Mouse (Mus musculus): ENCODE measurements at regions not wholly inside any gene's neighbourhood (a gene's known extent, or its start where the extent isn't known, plus 50 kb on each side); places are given as distances from the start of the nearest gene placed in this dataset.

DNA sequence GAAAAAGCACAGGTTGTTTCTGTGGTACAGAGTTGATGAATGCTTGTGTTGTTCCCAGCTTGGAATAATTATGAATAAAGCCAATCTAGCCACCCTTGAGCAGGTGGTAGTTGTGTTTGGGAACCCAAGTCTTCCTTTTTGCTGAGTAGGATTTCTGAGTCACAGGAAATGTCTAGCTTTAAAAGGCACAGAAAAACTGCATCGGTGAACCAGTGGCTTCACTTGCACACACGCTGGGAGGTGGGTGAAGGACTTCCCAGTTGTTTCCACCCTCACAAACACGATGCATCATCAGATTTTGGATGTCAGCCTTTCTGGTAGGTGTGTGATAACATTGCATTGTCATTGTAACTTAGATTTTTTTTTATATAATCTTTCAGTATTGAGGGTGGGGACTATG, 322.9 kb upstream of the Slco3a1 start:
- no peak for DNase-seq (ENCODE audit: low spot score in 2 of 2)

DNA sequence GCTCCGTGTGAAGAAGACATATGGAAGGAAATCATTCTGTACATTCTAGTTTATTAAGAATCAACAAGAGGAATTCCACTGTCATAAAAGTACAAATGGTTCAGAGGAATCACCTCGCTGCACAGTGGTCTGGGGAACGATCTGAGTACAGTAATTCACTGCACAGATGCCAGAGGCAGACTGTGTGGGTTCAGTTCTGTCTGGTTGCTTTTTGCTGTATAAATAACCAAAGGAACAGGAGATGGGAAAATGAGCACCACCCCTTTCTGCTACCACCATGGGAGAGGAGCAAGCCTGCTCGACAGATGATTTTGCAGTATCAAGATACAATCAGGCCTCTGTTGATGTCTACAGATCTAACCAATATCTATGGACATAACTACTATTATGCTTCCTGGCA, 322.1 kb upstream of the Slco3a1 start:
- no peak for DNase-seq (ENCODE audit: low spot score in 2 of 2)

DNA sequence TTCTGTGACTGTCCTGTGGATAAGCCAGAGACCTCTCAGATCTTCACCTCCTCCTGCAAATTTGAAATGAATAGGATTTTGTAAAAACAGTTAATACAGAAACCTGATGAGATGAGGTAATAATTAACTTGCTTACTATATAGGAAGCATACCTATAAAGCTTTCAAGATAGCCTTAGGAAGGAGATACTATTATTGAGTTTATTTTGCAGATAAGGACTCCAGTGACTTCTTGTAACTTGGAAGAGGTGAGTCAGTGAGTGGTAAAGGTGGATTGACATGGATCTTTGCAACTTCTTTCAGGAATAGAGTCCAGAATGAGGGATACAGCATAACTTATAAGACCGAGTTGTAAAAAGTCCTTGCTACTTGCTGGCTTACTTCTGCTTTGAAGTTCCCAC, 315.7 kb upstream of the Slco3a1 start:
- no peak for DNase-seq (ENCODE audit: low spot score in 2 of 2)

DNA sequence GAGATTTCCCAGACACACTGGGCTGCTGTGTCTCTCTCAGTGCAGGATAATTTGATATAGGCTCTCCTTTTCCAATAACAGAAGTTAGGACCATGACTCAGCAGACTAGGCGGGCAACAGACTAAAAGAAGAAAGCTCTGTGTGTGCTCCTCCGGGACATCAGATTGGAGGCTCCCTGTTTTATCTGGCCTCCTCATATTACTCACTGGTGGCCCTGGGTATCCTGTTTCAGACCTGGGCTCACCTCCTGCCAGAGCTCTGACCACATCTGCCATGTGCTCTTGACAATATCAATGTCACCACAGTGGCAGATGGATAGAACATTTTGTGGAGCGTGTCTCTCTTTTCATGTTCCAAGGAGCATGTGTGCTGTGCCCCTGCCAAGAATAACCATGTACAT, 308.1 kb upstream of the Slco3a1 start:
- no peak for DNase-seq (ENCODE audit: low spot score in 2 of 2)

DNA sequence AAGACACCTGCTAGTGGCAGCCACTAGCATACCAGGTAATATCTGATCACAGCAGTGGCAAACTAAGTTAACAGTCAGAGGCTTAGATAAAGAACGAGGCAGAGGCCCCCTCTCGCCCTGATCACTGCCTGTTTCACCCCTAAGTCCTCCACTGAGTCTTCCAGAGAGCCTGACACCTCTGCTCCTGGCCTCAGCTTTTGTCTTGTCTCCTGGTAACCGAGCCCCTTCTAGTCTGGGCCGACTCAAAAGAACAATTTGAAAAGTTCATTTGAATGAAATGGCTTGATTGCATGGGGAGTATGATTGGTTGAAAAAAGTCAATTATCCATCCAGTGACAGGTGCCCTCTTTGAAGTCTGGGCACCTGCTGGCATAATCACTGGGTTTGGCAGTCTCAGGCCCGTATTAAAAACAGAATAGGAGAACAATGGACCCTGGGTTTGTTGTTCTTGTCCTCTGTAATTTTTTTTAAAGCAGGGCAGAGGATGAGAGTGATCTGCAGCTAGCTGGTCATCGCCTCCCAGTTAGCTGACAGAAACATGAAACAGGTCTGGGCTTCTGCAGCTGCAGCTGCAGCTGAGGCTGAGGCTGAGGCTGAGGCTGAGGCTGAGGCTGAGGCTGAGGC, 289.8 kb upstream of the Slco3a1 start:
- no peak for DNase-seq (ENCODE audit: low spot score in 2 of 2)

DNA sequence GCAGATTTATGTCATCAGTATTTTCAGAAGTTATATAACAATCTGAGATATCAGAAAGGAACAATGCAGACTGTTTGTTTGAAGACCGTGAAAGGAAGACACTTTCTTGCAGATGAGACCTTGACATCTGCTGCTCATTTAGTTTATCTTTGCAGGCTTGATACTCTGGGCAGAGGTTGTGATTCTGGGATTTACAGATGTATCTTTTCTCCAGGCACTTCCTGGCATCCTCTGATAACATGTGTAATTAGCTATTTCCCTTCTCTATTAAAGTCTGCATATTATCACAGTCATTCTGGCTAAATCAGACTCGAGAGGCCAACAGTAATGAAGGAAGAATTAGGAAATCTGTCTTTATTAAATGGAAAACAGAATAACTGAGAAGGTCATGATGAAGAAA, 268.7 kb upstream of the Slco3a1 start:
- DNase-seq (ENCODE audit: low spot score in 2 of 2) = no peak

DNA sequence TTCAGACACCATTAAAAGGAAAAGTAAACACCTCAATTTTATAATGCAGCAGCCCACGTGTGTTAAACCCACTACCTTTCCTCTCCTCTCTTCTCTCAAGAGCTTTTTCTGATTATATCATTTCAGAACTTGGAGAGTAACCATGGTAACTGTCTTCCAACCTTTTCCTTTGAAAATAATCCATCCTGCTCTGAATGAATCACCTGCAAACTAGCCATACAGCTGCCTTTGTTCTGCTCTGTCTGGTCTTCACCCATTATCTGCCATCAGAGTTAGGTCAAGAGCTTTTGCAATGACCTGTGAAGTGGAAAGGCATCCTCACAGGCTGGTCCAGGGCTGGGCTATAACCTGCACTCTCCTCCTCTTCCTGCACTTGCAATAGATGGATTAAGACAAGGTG, 238.7 kb upstream of the Slco3a1 start:
- DNase-seq (ENCODE audit: low spot score in 2 of 2) = no peak

DNA sequence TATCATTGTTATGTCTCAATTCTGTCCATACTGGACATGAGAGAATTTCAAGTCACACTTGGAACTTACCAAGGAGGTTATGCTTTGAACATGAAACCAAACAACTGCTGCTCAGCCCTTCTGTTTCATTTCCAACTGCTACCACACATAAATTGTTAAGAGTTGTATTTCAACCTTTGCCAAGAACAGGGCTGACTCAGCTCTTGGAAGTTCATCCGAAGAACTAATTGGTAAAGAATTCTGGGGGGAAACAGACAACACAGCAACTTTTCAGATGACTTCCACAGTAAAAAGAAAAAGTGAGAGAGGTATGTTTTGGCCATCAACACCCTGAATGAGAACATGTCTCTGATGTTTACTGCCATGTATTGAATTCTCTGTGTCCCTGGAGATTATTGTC, 234.1 kb upstream of the Slco3a1 start:
- DNase-seq (ENCODE audit: low spot score in 2 of 2) = no peak

DNA sequence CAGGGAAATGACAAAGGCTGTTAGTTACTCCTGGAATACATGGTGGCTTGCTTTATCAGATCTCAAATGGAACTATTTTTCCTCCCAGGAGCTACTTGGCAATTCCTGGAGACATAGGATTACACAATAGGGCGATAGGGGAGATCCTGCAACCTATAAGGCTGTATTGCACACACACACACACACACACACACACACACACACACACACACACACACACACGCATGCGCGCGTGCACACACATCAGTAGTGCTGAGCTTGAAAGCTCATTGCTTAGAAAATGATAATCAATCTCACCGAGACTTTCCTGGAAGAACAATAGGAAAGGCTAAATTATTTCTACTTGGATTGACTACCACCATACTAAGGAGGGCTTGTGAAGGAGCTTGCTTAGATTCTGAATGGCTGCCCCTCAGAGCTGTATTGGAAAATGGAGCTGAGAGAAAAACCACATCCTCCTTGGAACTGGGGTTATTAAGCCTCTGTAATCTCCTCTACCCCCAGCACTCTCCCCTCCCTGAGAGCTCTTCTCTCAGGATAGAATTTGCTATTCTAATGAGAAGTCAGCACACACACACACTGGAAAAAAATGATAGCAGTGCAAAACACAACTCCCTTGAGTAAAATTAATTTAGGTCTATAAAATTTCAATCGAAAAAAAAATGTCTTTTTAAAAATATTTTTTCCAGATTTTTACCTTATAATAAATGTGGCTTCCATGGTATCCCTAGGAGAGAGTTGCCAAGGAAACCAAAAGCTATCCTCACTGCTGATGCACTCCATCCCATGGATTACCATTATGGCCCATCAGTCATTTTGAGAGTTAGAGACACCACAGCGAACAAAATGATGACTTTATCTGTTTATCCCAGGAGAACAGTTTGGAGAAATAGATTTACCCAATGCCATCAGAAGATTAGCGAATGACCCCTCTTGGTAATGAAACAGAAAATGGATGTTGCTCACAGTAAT, 217.1 kb upstream of the Slco3a1 start:
- DNase-seq (ENCODE audit: low spot score in 2 of 2) = no peak

DNA sequence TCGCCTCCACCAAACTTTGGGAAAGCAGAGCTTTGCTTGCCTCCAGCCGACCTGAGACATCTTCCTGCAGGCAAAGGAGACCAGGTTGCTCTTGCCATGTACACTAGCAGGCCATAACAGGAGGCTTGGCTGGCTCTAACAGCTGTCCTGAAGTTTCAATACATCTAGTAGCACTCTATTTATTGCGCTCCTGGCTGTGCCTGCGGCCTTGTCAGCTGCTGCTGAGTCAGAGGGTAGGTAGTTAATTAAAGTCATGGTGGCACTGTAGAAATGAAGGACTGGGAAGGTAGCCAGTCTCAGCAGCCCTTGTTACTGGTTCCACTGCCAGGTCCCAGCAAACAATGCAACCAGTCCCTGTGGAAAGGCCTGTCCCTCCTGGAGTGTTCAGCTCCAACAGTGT, 212.0 kb upstream of the Slco3a1 start:
- no peak for DNase-seq (ENCODE audit: low spot score in 2 of 2)

DNA sequence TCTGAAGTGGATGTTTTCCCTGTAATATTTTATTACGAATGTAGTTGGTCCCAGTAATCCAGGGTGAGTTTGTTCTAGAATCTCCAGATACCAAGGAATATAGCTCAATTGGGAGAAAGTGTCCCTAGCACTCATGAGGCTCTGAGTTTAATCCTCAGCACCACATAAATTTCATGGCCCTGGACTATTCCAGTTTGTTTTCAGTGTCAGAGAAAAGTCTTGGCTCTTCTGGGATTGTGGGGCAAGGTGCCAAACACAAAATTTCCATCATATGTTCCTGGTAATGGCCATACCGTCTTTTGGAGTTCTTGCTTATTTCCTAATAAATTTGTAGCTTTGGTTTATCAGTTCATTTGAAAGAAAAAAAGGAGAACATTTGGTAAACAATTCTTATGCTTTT, 202.9 kb upstream of the Slco3a1 start:
- no peak for DNase-seq (ENCODE audit: low spot score in 2 of 2)

DNA sequence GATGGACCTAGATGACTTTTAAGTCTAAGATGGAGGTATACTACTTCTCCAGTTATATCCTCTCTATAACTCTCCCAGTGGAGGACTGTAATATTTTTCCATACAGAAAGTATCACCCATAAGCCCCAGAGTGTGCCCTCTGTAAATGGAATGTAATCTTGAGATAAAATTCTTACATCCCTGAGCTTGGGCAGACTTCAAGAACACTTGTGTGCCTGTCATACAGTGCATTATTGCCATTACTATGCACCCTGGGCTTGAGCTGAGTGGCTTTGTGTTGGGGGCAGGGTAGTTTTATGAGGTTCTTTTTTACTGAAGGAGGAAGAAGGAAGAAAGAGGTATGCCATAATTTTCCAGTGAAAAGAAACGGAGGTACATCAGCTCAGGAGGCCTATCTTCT, 193.1 kb upstream of the Slco3a1 start:
- no peak for DNase-seq (ENCODE audit: low spot score in 2 of 2)

DNA sequence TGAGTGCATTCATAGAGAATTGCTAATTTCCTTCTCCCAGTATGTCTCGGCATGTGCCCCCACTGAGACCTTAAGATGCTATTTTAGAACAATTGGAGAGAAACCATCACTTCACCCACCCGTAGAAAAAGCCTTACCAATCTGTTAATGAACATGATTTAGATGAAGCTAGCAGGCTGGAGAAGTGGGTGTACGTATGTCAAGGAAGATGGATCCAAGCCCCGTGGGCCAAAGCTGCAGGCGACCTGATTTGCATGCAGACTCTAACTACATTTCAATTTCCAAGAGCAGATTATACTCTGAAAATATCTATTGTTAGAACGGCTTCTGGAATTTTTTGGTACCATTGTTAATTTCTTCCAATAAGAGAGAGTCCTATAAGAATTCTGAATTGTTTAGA, 180.4 kb upstream of the Slco3a1 start:
- DNase-seq (ENCODE audit: low spot score in 2 of 2) = no peak

DNA sequence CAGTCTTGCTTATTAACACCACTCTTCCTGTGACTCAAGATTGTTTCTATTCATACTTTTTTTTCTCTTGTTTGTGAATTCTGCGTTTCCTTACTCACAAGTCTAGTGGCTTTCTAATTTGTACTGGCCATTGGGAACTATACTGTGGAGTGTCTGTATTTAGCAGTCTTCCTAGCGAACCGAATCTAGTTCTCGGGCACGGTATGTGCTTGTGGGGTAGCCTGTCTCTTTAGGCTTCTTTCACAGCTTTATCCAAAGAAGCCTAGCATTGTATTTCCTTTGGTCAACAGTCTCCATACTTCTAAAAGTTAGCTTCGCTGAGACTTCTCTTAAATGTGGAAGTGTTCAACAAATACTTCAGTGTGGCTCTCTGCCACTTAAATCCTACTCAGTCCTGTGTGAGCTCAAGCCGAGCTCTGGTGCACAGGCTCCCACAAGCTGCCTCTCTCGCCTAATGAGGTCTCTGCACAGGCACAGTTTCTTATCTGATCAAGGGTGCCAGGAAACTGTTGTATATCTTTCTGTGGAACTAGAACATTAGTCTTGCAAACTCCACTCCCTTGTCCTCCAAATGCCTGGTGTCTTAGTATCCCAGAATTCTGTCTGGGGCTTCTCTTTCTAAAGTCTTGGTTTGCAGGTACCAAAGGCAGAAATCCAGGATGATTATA, 171.9 kb upstream of the Slco3a1 start:
- DNase-seq (ENCODE audit: low spot score in 2 of 2) = no peak

DNA sequence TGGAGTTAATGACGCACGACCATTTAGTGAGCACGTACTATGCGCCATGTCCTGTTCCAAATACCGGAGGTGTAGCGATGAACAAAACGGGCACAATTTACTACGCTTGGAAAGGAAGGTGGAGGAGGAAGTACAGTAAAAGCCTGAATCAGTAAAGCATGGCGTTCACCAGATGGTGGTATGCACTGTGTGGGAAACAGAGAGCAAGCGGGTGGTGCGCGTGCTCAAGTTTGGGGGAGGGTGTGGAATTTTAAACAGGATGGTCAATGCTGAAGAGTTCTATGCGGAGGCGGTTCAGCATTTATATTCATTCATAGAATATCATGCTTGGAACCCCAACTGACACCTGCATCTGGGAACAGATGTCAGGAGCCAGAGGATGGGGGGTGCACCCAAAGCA, 164.7 kb upstream of the Slco3a1 start:
- no peak for DNase-seq (ENCODE audit: low spot score in 2 of 2)

DNA sequence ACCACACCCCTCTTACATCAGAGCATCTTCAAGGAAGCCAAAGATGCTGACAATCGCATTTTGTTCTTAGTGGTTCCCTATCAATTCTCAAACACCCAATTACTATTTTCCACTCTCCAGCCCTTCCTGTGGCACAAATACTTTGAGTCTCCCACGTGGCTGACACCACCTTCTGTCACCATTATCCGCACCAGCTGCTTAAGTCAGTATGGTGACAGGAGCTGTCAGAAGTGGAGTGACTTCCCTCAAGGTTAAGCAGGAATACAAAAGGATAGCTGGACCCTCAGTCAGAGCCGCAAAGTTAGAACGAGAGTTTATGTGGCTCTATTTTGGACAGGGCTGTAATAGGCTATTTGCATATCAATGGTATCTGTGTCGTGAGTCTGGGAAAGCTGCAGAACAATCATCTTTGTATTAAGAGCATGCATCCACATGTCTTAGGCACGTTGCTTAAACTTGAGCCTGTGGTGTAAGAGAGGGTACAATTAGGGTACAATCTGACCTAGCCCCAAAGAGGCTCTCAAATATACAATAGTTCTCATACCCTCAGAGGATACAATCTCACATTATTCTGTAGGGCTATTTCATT, 155.5 kb upstream of the Slco3a1 start:
- no peak for DNase-seq (ENCODE audit: low spot score in 2 of 2)

DNA sequence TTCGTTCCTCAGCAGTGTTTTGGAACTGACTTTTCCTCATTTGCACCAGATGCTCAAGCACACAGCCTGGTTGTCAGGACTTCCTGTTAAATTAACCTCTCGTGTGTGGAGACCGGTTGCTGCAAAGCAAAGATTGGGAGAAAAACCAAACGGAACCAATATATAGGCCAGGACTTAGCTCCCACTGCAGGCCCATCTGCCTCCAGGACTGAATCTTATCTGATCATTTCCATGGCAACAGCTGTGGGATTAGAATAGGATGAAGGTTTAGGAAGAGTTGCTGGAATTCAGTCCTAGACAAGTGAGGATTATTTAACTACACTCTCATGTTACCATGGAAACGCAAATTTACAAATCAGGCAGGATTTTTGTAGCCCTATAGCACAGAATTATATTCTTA, 154.4 kb upstream of the Slco3a1 start:
- no peak for DNase-seq (ENCODE audit: low spot score in 2 of 2)

DNA sequence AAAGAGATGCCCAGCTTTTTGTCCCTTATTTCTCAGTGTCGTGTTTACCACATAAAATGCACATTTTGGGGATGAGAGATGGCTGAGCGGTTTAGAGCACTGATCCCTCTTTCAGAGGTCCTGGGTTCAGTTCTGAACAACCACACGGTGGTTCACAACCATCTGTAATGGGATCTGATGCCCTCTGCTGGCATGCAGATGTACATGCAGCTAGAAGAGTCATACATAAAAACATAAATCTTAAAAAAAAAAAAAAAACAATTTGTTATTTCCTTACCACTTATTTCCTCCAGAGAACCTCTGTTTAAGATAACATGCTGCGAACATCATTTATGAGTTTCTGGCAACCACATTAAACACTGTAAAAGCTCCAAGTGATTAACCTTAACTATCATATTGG, 149.0 kb upstream of the Slco3a1 start:
- no peak for DNase-seq (ENCODE audit: low spot score in 2 of 2)

DNA sequence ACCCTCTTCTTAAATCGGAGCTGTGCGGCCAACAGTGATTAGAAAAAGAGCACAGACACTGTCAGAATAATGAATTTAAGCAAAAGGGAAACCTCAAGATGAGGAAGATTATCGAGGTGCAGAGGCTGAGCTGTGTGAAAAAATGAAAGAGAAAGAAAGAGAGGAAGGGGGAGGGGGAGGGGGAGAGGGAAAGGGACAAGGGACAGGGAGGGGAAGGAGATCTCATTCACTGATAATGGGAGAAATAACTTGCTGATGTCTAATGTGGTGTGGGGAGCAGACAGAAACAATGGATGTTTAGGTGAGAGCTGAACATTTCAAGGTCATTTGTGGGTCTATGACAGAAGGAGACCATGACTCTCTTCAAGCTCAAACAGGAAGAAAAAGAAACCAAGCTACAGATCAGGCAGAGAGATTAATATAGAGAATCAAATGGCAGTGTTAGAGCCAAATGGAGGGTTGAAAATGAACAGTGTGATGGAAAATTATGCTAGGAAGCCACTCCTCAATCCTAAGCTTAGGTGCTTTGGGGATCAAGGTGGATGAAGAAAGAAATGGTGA, 143.3 kb upstream of the Slco3a1 start:
- DNase-seq (ENCODE audit: low spot score in 2 of 2) = no peak

DNA sequence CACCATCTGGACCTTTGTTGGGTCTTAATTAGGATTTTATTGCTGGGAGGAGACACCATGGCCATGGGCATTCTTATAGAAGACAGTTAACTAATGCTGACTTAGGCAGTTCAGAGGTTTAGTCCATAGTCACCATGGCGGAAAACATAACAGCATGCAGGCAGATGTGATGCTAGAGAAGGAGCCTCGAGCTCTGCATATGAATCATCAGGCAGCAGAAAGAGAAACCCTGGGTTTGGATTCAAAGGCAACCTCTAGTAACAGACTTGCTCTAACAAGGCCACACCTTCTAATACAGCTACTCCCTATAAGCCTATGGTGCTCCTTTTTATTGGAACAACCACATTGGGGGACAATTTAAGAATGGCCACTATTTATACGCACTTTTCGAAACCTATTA, 141.7 kb upstream of the Slco3a1 start:
- DNase-seq (ENCODE audit: low spot score in 2 of 2) = no peak

DNA sequence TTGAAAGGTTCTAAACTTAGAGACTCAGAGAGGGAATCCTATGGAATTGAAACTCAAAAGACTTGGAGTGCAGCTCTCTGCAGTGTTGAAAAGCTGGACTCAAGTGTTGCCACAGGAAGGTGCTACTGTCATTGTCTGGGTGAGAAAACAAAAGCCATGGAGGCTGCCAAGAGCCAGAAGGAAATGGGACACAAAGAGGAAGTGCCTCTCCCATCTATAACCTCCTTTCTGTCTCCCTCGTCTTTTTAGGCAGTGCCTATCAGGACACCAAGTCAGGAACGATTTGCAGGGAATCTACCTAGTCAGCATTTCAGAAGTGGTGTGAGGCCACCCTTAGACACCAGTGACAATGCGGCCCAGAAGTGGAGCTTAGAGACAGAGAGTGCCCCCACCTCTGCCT, 138.5 kb upstream of the Slco3a1 start:
- no peak for DNase-seq (ENCODE audit: low spot score in 2 of 2)

DNA sequence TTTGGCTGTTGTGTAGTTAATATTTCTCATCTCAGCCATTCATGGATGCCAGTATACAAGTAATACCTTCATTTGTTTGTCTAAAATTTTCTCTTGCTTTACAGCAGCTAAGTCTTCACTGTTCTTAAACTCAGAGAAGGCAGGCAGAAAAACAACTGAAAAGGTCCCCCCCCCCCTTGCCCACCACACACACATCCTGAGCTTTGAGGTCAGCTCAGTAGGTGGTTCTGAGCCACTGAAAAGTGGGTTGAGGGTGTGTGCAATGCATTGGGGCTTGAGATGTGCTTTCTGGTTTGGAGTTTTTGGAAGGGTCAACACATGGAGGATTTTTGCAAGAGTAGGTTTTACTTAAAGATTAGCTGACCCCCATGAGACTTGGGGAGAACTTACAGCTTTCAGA, 136.1 kb upstream of the Slco3a1 start:
- DNase-seq (ENCODE audit: low spot score in 2 of 2) = no peak
